Mouse (Mus musculus) c-Kit-positive CD71-positive TER-119-negative erythroid progenitor cells, embryonic 14.5 days (primary cell): Measurements from ENCODE around the gene Pomgnt2.
"Not testable (repeated sequence)": the region's sequence is repeated elsewhere in the genome, so short reads cannot be mapped to it uniquely, and the experiment has no call there.

Experiments
- DNase-seq: peaks from one replicate; pipeline ENCODE4 v3.0.0-alpha.2; 2013; ENCODE audit warnings: low read depth

Pomgnt2 gene

GRCm38 (mm10) chr9:121997010-121997409, at the start of gene Pomgnt2:
Gene Pomgnt2, minus strand, starts transcription at chr9:121997110.
- DNase-seq = no peak

- no peak for DNase-seq
Measured at GRCm38 (mm10) chr9:122039848-122040247, 42.9 kb upstream of the Pomgnt2 start.

DNA sequence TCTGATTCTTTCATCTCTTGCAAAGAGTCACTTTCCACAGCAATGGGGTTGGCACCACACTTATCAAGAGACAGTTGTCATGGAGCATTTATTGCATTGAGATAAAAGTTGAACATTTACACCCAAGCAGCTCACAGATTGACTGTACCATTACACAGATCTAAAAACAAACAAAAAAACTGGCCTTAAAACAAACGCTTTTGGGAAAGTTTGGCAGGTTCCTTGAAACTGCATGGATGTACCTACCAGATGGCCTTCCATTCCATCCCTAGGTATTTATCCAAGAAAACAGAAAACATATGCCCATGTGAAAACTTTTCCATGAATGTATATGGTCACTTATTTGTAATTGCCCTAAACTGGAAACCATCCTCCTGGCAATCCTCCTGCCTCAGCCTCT, 41.7 kb upstream of the Pomgnt2 start:
- no peak for DNase-seq

- DNase-seq = no peak
Measured at GRCm38 (mm10) chr9:122036496-122037054, 39.7 kb upstream of the Pomgnt2 start.

- no peak for DNase-seq
Measured at GRCm38 (mm10) chr9:122035807-122036206, 38.9 kb upstream of the Pomgnt2 start.

DNA sequence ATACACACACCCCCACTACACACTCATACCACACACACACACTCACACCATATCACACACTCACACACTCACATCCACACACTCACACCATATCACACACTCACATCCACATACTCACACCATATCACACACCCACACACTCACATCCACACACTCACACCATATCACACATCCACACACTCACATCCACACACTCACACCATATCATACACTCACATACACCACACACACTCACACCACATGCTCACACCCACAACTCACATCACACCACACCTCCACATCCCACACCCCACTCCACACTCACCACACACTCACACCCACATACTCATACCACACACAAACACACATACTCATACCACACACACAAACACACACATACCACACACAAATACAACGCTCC, 38.0 kb upstream of the Pomgnt2 start:
- DNase-seq = no peak

DNA sequence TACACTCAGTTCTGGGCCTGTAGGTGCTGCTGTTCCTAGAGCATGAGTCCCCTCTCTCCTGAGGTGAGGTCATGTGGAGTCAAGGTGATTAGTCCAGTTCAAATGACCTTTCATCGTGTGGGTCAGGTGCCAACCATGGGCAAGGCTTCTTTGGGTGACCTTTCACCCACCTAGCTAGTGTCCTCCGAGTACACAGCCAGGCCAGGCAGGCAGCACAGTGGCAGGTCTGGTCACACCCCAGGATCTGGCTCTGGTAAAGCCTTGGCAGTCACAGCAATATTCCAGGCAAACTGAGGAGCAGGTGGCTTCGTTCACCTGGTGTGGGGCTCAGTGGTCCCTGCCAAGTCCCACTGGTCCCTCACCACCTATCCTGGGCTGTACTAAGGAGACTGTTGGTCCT, 35.2 kb upstream of the Pomgnt2 start:
- DNase-seq = no peak

DNA sequence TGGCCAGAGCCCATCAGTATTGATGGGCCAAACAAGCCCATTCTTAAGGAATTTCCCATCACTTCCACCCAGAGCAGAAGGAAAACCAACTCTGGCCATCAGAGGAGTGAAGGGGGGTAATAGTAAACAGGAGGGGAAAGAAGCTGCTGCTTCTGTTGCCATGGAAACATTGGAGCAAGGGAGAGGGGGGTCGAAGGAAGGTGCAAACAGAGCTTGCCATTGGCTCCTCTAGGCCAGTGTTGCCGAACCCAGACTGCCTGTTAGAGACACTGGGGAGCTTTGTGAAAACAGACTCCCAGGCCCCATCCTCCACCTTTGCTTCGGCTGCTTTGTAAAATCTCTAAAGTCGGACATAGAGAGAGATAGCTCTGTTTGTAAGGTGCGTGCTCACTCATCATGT, 33.8 kb upstream of the Pomgnt2 start:
- no peak for DNase-seq

DNA sequence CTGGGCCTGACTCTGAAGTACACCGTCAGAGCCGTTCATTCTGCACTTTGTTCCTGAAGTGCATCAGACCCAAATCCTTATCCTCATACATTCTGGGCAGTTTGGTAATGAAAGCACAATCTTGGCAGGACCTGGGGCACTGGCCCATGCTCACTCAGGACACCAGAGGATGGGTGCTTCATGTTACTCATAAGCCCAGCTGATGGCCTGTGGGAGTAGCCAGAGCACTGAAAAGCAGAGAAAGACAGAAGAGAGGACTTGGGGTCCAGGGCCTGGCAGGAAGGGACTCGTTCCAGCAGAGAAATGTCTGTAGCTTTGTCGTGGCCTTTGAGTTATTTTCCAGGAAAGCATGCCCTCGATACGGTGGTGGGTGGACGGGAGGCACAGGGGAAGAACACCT, 32.9 kb upstream of the Pomgnt2 start:
- DNase-seq = no peak

GRCm38 (mm10) chr9:122027914-122028745, 31.2 kb upstream of the Pomgnt2 start:
- no peak for DNase-seq

GRCm38 (mm10) chr9:122027081-122027913, 30.4 kb upstream of the Pomgnt2 start:
- DNase-seq = no peak

- DNase-seq = no peak
Measured at GRCm38 (mm10) chr9:122025855-122026590, 29.1 kb upstream of the Pomgnt2 start.

DNA sequence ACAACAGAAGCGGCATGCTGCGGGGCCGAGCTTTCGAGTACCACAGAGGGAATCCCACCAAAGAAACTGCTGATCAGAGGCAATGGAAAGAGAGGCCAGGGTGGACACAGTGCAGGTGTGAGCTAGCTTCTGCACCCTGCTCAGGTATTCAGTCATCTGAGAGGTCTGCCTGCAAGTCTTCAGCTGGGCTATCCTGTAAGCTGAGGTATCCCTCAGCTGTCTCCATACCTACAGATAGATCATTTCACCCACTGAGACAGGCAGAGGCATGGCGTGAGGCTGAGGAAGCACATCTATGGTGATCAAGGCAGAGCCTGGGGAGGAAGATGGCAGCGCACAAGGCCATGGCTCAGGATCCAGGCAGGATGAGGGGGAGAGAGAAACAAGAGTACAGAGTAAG, 27.5 kb upstream of the Pomgnt2 start:
- DNase-seq = no peak

- no peak for DNase-seq
Measured at GRCm38 (mm10) chr9:122023873-122024272, 27.0 kb upstream of the Pomgnt2 start.

DNA sequence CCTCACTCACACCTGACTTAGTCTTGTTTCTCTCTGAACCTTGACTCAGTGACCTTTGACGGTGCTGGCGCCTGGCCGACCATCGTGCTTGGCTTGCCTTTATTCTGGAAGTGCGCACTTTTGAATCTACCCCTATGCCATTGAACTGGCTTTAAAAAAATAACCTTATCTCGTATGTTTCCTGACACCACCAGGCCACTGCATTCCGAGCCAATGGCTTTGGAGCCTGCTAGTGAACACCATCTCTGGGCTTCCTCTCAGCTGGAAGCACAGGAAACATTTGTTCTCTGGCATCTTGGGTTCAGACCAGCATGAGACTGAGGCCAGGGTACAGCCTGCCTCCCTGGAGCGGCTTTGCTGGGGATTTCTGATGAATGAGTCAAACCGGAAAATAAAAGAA, 25.9 kb upstream of the Pomgnt2 start:
- DNase-seq = no peak

DNA sequence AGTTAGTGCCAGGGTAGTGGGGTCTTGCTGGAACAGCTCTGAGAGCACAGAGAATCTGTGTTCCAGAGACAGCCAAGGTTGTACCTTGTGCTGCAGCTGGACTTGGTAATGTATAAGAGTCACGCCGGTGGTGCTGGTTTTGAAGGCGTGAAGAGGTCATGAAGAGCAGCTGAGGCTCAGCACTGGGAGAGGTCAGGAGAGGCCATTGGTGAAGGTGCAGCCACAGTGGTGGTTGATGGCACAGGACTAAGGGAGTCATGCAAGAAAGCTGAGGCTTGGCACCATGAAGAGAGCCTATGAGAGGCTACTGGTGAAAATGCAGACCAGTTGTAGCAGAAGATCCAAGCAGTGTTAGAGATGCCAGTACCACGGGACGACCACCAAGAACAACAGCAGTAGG, 24.7 kb upstream of the Pomgnt2 start:
- no peak for DNase-seq

GRCm38 (mm10) chr9:122021171-122021570, 24.3 kb upstream of the Pomgnt2 start:
- DNase-seq = not testable (repeated sequence)

GRCm38 (mm10) chr9:122020321-122020720, 23.4 kb upstream of the Pomgnt2 start:
- DNase-seq = no peak

GRCm38 (mm10) chr9:122018782-122019395, 22.0 kb upstream of the Pomgnt2 start:
- no peak for DNase-seq

DNA sequence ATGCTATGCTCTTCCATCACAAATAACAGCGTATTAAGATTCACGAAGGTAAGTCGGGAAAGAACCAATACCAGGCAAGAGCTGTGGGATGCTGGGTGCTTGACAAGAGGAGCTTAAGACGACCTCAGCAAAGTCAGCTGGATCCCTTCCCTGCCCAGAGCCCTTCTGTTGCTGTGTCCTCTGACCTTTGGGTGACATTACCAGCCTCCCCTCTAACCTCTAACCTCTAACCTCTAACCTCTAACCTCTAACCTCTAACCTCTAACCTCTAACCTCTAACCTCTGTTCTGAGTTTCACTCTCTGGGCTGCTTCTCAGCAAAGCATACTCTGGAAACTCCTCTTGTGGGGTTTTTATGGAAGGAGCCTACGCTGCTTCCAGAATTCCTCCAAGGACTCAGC, 21.2 kb upstream of the Pomgnt2 start:
- no peak for DNase-seq

DNA sequence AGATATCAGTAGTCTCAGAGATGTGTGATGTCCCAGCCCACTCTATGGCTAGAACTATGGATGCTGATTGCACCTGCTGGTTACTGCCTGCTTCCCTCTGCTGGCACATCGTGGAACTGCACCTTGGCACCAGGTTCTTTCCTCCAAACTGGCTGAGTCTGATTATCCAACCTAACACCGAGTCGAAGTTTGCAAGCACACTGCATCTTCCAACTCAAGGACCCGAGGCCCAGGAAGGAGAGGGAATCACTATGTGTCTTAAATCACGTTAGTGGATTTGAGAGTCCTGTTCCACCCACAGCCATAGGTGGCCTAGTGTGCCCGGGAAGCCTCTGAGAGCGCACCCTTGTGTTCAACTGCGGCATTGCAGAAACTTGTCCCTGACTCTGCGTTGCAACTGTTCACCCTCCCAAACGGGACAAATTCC, 17.3 kb upstream of the Pomgnt2 start:
- peak; percentile 61 for DNase-seq

- no peak for DNase-seq
Measured at GRCm38 (mm10) chr9:122013629-122014028, 16.7 kb upstream of the Pomgnt2 start.
